Mouse (Mus musculus): ENCODE data around the gene Med15. TPM values are rescaled to one million over a fixed set of nuclear protein-coding genes. Genes with fewer than 3 reads are reported as not detected.
A peak's percentile ranks its signal among the peaks of the same experiment; 100 is the strongest.

Gene Med15
- polyA plus RNA-seq, 1 experiment from 2014 or later: 44.5 TPM

DNA sequence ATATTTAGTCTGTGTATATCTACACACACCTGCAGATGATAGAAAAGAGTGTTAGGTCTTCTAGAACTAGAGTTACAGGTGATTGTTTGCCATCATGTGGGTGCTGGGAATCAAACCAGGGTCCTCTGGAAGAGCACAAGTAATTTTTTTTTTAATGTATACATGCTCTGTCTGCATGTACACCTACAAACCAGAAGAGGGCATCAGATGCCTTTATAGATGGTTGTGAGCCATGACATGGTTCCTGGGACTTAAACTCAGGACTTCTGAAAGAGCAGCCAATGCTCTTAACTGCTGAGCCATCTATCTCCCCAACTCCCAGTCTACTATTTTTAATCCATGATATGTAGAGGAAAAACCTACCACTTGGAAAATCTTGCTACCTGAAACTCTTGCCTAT is 2.7 kb downstream of the Med15 start:
- ATAC-seq (ENCODE audit: insufficient number of reproducible peaks, insufficient read depth, low FRiP score, low TSS enrichment): no peak
- H3K27ac ChIP-seq: no peak overlapping the region
- no peaks in the 10 kb centered on the region for H3K9me3 ChIP-seq
- H3K27me3 ChIP-seq: no peaks in the 10 kb centered on the region
- H3K4me1 ChIP-seq: no peaks in the 10 kb centered on the region
- H3K36me3 ChIP-seq: no peaks in the 10 kb centered on the region
- no peak overlapping the region for H3K4me3 ChIP-seq
- no peak overlapping the region for H3K9ac ChIP-seq
- no peak overlapping the region for H3K4me2 ChIP-seq (replicated peaks)

DNA sequence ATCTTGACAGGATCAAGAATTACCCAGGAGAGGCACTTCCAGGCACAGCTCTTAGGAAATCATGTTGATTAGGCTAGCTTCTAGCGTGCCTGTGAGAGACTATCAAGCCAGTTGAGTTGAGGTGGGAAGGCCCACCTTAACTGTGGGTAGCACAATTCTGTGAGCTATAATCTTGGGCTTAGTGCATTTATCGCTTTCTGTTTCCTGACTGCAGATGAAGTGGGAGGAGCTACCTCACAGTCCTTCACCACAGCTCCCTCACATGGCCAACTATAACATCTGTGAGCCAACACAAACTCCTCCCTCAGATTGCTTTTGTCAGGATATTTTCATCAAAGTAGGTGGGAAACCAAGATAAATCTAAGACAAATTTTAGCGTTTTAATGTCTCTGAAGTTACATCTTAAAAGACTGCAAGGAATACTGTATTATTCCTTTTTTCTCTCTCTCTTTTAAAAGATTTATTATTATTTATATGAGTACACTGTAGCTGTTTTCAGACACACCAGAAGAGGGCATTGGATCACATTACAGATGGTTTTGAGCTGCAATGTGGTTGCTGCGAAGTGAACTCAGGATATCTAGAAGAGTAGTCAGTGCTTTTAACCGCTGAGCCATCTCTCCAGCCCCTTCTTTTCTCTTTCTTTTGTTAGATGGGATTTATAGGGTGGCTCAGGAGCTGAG is 5.4 kb downstream of the Med15 start:
- H3K4me3 ChIP-seq: no peak overlapping the region
- no peaks in the 10 kb centered on the region for H3K4me1 ChIP-seq
- H3K27ac ChIP-seq: no peak overlapping the region
- 13% methylated on average over 5 of the region's 5 CpGs for WGBS
- no peak overlapping the region for H3K9ac ChIP-seq
- H3K27me3 ChIP-seq: no peaks in the 10 kb centered on the region
- H3K36me3 ChIP-seq: no peaks in the 10 kb centered on the region
- no peaks in the 10 kb centered on the region for H3K9me3 ChIP-seq
- no peak for ATAC-seq (ENCODE audit: insufficient number of reproducible peaks, insufficient read depth, low FRiP score, low TSS enrichment)
- no peak overlapping the region for H3K4me2 ChIP-seq (replicated peaks)

DNA sequence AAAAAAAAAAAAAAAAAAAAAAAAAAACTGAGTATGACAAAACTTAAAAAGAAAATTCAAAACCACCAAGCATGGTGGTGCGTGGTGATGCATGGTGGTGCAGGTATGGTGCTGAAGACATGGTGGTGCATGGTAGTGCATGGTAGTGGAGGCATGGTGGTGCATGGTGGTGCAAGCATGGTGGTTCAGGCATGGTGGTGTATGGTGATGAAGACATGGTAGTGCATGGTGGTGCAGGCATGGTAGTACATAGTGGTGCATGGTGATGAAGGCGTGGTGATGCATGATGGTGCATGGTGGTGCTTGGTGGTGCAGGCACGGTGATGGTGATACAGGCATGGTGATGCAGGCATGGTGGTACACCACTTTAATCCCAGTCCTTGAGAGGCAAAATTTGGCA is 8.2 kb downstream of the Med15 start:
- Histone ChIP-seq H3K27ac (no peak overlapping the region), H3K9ac (no peak overlapping the region), H3K4me2 (replicated peaks) (no peak overlapping the region), H3K4me3 (no peak overlapping the region), H3K27me3 (no peaks in the 10 kb centered on the region), H3K36me3 (no peaks in the 10 kb centered on the region), H3K4me1 (peaks cover 12% of the 10 kb centered on the region), H3K9me3 (no peaks in the 10 kb centered on the region)
- 96% methylated on average over 3 of the region's 3 CpGs for WGBS
- peak; percentile 39; the same call in 1 of the 2 replicates for ATAC-seq (ENCODE audit: insufficient number of reproducible peaks, insufficient read depth, low FRiP score, low TSS enrichment)

DNA sequence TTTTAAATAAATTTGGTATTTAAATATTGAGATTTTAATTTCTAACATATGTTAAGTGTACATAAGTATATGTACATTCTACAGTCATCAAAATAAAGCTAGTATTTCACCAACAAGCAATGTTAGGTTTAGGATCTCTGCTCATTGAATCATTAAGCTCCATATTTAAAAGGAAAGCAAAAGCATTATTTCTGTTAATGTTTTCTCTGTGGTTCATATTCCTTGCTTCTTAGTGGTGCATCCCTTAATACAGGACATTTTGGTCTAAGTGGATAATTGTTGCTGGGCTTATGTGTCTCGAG is 9.4 kb downstream of the Med15 start:
- H3K27ac ChIP-seq: 0 out of 2 replicates have a peak overlapping the region, but pooled peaks have one; percentile 54
- H3K4me3 ChIP-seq: no peak overlapping the region
- 63% methylated on average over 1 of the region's 1 CpGs for WGBS
- ATAC-seq (ENCODE audit: insufficient number of reproducible peaks, insufficient read depth, low FRiP score, low TSS enrichment): no peak
- H3K9ac ChIP-seq: no peak overlapping the region
- no peaks in the 10 kb centered on the region for H3K36me3 ChIP-seq
- no peaks in the 10 kb centered on the region for H3K9me3 ChIP-seq
- H3K4me1 ChIP-seq: peaks cover 12% of the 10 kb centered on the region
- H3K4me2 ChIP-seq (replicated peaks): peak overlapping the region; percentile 46; the same call in 1 of the 2 replicates
- H3K27me3 ChIP-seq: no peaks in the 10 kb centered on the region

DNA sequence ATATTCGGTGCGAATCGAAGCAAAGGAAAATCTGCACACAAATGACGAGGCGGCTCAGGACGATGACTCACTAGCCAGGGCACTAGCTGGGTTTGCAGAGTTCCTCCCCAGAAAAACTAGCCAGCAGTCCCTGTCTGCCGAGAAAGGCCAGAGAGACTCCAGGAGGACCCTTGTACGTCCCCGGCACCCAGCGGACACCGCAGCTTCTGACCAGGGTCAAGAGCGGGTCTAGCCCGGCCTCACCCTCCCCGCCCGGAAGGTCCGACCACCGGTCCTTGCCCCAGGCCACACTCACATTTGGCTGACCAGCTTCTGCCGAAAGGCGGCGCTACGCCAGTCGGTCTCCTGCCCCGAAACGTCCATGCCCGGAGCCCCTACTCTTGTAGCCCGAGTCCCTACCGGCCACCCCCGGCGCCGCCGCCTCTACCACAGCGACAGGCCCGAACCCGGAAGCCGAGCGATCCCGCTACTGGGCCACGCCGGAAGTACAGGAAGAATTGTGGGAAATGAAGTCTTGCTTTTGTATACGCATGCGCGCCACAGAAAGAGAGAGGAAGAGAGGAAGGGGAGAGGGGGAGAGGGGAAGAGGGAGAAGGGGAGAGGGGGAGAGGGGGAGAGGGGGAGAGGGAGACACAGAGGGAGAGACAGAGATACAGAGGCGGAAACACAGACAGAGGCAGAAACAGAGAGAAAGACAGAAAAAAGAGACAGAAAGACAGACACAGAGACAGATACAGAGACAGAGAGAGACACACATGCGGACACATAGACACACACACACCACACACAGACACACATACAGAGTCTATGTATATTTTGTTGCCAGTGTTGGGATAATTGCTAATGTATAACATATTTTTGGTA is 10.0 kb downstream of the Med15 start:
- peak overlapping the region; percentile 94 for H3K9ac ChIP-seq
- no peaks in the 10 kb centered on the region for H3K9me3 ChIP-seq
- H3K4me1 ChIP-seq: peaks cover 12% of the 10 kb centered on the region
- H3K27me3 ChIP-seq: no peaks in the 10 kb centered on the region
- peak overlapping the region; percentile 83 for H3K27ac ChIP-seq
- WGBS: 2% methylated on average over 43 of the region's 44 CpGs
- ATAC-seq (ENCODE audit: insufficient number of reproducible peaks, insufficient read depth, low FRiP score, low TSS enrichment): peak; percentile 88
- H3K36me3 ChIP-seq: no peaks in the 10 kb centered on the region
- peak overlapping the region; percentile 98 for H3K4me3 ChIP-seq
- H3K4me2 ChIP-seq (replicated peaks): peak overlapping the region; percentile 94

DNA sequence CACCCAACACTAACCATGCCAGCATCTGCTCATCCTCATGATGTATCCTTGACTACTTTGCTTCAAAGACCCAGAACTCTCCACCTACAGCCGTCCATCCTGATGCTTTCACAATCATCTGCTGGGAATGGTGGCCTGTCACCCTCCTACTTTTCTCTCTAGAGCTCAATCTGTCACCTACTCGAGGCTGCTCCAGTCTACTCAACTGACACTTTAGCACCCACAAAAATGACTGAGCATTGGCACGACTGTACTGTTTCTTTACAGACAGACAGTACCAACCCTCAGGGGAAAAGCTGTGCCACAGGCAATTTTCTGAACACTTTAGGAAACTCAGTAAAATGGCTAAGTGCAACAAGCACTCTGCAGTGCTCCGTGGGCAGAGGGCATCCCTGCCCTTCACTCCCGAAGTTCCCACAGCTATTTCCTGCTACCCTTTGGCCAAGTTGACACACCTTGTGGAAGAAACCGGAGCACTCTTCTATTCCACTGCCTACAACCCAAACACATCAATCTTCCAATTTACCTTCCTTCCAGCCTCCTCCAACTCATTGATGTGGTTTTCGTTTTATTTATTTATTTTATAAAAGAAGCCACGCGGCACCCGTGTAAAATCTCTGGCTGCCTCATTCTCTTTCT is 10.8 kb downstream of the Med15 start:
- Histone ChIP-seq H3K27ac (peak overlapping the region; percentile 83; the same call in 1 of the 2 replicates), H3K9ac (peak overlapping the region; percentile 94), H3K27me3 (no peaks in the 10 kb centered on the region), H3K4me3 (peak overlapping the region; percentile 98), H3K36me3 (no peaks in the 10 kb centered on the region), H3K4me1 (peaks cover 12% of the 10 kb centered on the region), H3K4me2 (replicated peaks) (peak overlapping the region; percentile 94), H3K9me3 (no peaks in the 10 kb centered on the region)
- ATAC-seq (ENCODE audit: insufficient number of reproducible peaks, insufficient read depth, low FRiP score, low TSS enrichment): no peak
- WGBS: 9% methylated on average over 10 of the region's 10 CpGs

DNA sequence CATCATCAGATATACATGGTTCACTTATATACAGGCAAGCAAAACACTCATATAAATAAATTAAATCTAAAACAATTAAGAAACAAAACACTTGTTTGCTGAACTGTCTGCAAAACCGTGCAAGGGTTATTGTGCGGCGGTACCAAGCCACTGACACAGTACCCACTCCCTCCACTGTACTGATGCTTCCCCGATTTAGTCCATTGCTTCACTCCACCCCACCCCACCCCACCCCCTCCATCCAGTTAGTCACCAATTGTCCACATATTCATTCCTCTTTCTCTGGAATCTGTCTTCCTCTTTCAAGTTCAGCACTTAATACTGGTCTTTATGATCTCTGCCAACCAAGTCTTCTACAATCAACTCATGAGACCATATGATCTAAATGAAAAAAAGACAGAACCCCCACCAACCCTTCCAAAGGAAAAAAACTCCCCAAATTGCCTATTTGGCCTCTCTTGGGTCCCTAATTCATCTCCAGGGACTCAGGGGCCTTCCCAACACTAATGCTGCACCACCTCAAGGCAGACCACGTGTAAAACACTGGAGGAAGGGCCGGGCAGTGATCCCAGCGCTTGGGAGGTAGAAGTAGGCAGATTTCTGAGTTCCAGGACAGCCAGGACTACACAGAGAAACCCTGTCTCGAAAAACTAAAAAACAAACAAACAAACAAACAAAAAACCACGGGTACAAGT is 11.4 kb downstream of the Med15 start:
- ATAC-seq (ENCODE audit: insufficient number of reproducible peaks, insufficient read depth, low FRiP score, low TSS enrichment): no peak
- H3K9me3 ChIP-seq: no peaks in the 10 kb centered on the region
- peak overlapping the region; percentile 94 for H3K4me2 ChIP-seq (replicated peaks)
- no peak overlapping the region for H3K27ac ChIP-seq
- peaks cover 12% of the 10 kb centered on the region for H3K4me1 ChIP-seq
- no peaks in the 10 kb centered on the region for H3K27me3 ChIP-seq
- peak overlapping the region; percentile 98 for H3K4me3 ChIP-seq
- 0 out of 2 replicates have a peak overlapping the region, but pooled peaks have one; percentile 31 for H3K9ac ChIP-seq
- 67% methylated on average over 9 of the region's 9 CpGs for WGBS
- H3K36me3 ChIP-seq: no peaks in the 10 kb centered on the region

DNA sequence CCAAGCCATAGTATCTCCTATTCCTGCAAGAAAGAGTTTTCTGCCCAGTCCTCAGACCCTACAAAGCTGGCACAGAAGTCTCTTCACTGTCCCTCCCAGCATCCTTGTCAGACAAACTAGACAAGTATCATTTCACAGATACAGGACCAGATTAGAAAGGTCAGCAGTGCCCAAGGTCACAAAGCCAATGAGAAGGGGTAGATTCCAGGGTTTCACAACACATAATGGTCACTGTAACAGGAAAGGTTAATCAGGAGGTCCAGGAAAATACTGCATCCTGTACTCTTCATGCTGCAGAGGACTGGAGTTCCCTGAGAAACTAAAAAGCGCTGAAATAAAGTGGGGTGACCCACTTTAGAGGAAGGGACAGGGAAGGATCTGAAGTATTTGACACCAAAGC is 14.9 kb downstream of the Med15 start:
- Histone ChIP-seq H3K4me1 (peaks cover 12% of the 10 kb centered on the region), H3K27ac (no peak overlapping the region), H3K27me3 (no peaks in the 10 kb centered on the region), H3K4me2 (replicated peaks) (no peak overlapping the region), H3K4me3 (no peak overlapping the region), H3K36me3 (no peaks in the 10 kb centered on the region), H3K9me3 (no peaks in the 10 kb centered on the region), H3K9ac (no peak overlapping the region)
- no peak for ATAC-seq (ENCODE audit: insufficient number of reproducible peaks, insufficient read depth, low FRiP score, low TSS enrichment)
- WGBS: 87% methylated on average over 1 of the region's 1 CpGs

DNA sequence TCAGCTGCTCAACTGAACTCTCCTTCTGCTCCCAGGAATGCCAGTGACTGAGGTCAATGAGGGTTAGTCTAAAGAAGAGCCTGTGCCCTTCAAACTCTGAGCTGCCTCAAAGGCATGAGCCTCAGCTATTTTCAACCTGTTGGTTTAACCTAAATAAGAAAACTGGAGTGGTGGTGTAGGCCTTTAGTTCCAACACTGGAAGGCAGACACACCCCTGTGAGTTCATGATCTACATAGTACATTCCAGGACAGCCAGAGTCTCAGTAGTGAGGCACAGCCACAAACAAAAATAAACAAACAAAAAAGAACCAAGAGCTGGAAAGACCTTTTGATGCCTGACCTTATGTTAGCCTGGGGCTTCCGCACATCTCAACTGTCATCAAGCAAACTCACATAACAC is 25.1 kb downstream of the Med15 start:
- H3K4me3 ChIP-seq: no peak overlapping the region
- H3K4me1 ChIP-seq: no peaks in the 10 kb centered on the region
- H3K36me3 ChIP-seq: peaks cover 6% of the 10 kb centered on the region
- H3K27ac ChIP-seq: no peak overlapping the region
- WGBS: 89% methylated on average over 1 of the region's 1 CpGs
- no peak for ATAC-seq (ENCODE audit: insufficient number of reproducible peaks, insufficient read depth, low FRiP score, low TSS enrichment)
- no peaks in the 10 kb centered on the region for H3K27me3 ChIP-seq
- no peaks in the 10 kb centered on the region for H3K9me3 ChIP-seq
- no peak overlapping the region for H3K9ac ChIP-seq
- no peak overlapping the region for H3K4me2 ChIP-seq (replicated peaks)

DNA sequence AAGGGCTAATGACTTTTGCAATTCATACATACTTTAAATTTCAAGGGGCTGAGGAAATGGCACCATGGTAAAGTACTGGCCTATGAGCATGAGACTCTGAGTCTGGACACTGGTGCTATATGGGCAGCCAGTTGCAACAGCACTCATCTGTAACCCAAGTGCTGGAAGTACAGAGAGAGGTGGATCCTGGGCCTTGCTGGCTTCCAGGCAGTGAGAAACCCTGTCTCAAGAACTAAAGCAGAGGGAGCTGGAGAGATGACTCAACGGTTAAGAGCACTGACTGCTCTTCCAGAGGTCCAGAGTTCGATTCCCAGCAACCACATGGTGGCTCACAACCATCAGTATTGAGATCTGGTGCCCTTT is 31.7 kb downstream of the Med15 start:
- H3K4me1 ChIP-seq: no peaks in the 10 kb centered on the region
- no peak overlapping the region for H3K27ac ChIP-seq
- peaks cover 31% of the 10 kb centered on the region for H3K36me3 ChIP-seq
- H3K9ac ChIP-seq: no peak overlapping the region
- H3K4me3 ChIP-seq: no peak overlapping the region
- WGBS: 86% methylated on average over 2 of the region's 2 CpGs
- H3K27me3 ChIP-seq: no peaks in the 10 kb centered on the region
- H3K4me2 ChIP-seq (replicated peaks): no peak overlapping the region
- H3K9me3 ChIP-seq: no peaks in the 10 kb centered on the region
- no peak for ATAC-seq (ENCODE audit: insufficient number of reproducible peaks, insufficient read depth, low FRiP score, low TSS enrichment)

DNA sequence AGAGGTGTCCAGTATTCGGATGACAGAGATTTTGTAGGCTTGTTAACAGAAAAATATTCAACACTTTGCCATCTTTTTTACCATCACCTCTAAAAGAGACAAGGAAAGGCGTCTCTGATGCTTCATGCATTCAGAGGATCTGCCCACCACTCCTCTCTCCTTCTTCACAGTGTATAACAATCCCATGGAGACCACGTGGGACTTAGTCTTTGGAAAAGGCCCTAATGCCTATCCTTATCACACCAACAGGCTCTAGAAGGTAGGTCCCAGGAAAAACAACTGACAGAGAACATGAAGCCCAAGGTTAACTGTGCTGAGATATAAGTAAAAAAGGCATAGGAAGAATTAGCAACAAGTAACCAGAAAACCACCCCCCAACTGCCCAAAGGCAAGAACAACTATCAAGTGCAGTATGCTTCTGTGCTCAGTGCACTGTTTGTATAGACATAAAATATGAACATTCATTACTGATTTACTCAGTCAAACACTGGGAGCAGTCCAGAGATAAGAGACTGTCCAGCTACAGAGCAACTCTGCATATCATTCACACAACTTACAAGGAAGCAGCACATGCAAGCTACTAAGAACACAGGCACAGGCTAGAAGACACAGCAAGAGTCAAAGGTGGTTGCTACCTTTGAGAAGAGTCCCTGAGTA is 32.2 kb downstream of the Med15 start:
- Histone ChIP-seq H3K4me3 (no peak overlapping the region), H3K4me1 (no peaks in the 10 kb centered on the region), H3K9ac (no peak overlapping the region), H3K4me2 (replicated peaks) (no peak overlapping the region), H3K27ac (no peak overlapping the region), H3K27me3 (no peaks in the 10 kb centered on the region), H3K36me3 (peaks cover 36% of the 10 kb centered on the region), H3K9me3 (no peaks in the 10 kb centered on the region)
- WGBS: 92% methylated on average over 3 of the region's 3 CpGs
- no peak for ATAC-seq (ENCODE audit: insufficient number of reproducible peaks, insufficient read depth, low FRiP score, low TSS enrichment)

Measured in embryonic facial prominence, embryonic 12.5 days (tissue).